Mouse (Mus musculus) cortical plate, adult 2 months (tissue): ENCODE measurements at regions not wholly inside any gene's neighbourhood (a gene's known extent, or its start where the extent isn't known, plus 50 kb on each side); places are given as distances from the start of the nearest gene placed in this dataset.

Experiments
- H3K27ac ChIP-seq: fragments of 200-500 bp; 2 replicates; pipeline ENCODE4 v1.5.1; 2012; ENCODE audit warnings: low read length, control low read depth, inconsistent platforms; ENCODE audit not compliant: insufficient read depth
- H3K4me1 ChIP-seq: fragments of 200-500 bp; 2 replicates; pipeline ENCODE4 v1.6.1; 2011; ENCODE audit warnings: low read length; ENCODE audit not compliant: control insufficient read depth, insufficient read depth
- H3K4me3 ChIP-seq: fragments of 200-500 bp; 2 replicates; pipeline ENCODE4 v1.5.1; 2011; ENCODE audit warnings: mild to moderate bottlenecking, low read length, control low read depth; ENCODE audit not compliant: insufficient read depth
- CTCF ChIP-seq: fragments of 200-500 bp; IDR thresholded peaks from 2 replicates; pipeline ENCODE4 v1.5.1; 2011; ENCODE audit warnings: mild to moderate bottlenecking, control low read depth, low read length; ENCODE audit not compliant: insufficient read depth; ENCODE audit errors: extremely low read depth
- POLR2A ChIP-seq: fragments of 200-500 bp; IDR thresholded peaks from 2 replicates; pipeline ENCODE4 v1.6.1; 2011; ENCODE audit warnings: mild to moderate bottlenecking, low read length, control low read depth; ENCODE audit not compliant: insufficient read depth; ENCODE audit errors: extremely low read depth

DNA sequence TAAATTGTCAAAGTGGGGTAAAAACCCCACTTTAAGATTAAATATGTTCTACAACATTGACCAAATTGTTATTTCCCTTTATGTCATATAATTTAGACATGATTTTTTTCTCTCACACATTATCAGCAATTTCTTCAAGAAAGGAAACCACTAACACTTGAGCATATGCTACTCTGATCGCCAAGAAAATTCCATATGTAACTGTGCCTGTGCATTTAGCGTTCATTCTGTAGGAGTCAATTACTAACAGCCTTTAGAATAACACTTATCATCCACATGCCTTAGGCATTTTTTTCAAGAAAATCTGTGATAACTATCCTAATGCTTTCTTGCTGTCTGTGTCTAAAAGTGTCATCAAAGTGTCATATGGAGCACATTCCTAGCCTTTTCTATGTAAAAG is 534.3 kb upstream of the Gm21961 start:
- H3K4me3 ChIP-seq: no peak overlapping the region
- H3K4me1 ChIP-seq: no peaks in the 10 kb centered on the region
- no peak for TF ChIP-seq CTCF
- TF ChIP-seq POLR2A: no peak
- no peak overlapping the region for H3K27ac ChIP-seq

- no peaks in the 10 kb centered on the region; the same call in 1 of the 2 replicates for H3K4me1 ChIP-seq
- TF ChIP-seq POLR2A (no peak), CTCF (no peak)
- H3K27ac ChIP-seq: no peak overlapping the region
- no peak overlapping the region for H3K4me3 ChIP-seq
These were observed 520.9 kb upstream of the Gm21961 start for GRCm38 (mm10) chr15:65535606-65536005.

DNA sequence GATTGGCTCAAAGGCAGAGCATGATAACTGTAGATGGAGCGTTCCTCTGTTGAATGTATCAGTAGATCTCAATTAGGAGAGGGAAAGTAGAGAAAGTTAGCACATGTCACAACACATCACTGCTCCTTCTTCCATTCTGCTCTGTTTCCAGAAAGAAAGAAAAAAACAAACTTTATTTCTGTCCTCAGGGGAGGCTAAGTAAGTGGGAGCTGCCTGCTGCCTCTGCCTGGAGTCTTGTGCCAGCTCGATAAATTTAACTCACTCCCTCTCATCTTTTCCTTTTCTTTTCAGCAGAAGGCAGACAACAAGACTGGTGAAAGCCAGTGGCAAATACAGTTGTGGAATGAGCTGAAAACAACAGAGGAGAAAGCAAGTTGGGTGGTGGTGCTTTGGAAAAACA is 517.5 kb upstream of the Gm21961 start:
- H3K4me1 ChIP-seq: no peaks in the 10 kb centered on the region; the same call in 1 of the 2 replicates

DNA sequence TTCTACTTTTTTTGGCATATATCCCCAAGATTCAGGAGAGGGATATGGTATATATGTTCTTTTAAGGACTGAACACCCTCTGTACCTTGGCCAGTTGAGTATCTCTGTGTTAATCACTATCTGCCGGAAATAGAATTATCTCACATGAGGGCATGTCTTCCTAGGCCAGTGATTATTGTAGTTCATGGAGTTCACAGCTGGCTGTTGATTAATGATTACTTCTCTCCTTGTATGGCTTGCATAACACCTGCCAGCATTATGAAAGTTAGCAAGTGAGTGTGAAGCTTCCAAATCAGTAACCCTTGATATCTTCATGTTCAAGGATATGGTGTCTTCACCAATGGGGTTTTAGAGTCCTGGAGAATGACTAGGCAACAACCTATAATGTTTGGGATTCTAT is 488.0 kb upstream of the Gm21961 start:
- no peak overlapping the region for H3K4me3 ChIP-seq
- H3K27ac ChIP-seq: no peak overlapping the region
- TF ChIP-seq POLR2A: no peak
- TF ChIP-seq CTCF: no peak
- H3K4me1 ChIP-seq: no peaks in the 10 kb centered on the region

More for the DNA sequence above, 517.5 kb upstream of the Gm21961 start:
- TF ChIP-seq CTCF (no peak), POLR2A (no peak)
- Histone ChIP-seq H3K4me3 (no peak overlapping the region), H3K27ac (no peak overlapping the region)

DNA sequence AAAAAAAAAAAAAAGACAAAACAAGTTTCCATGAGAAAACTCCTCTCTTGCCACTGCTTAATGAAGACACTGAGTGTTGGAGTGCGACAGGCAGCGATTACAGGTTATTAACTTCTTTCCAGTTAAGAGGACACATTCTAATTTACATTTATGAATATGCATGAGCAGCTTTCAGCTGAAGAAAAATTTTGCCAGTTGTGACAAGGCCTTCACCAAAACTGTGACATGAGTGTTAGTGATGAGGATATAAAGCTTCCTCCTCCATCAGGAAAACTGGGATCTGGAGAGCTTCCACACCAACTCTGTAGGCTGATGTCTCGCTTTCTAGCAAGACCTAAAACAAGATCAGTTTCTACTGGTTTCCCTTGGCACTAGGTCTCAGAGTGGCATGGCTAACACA is 464.2 kb upstream of the Gm21961 start:
- Histone ChIP-seq H3K4me3 (no peak overlapping the region), H3K4me1 (no peaks in the 10 kb centered on the region), H3K27ac (no peak overlapping the region)
- no peak for TF ChIP-seq CTCF
- TF ChIP-seq POLR2A: no peak

- Histone ChIP-seq H3K4me1 (no peaks in the 10 kb centered on the region), H3K27ac (no peak overlapping the region), H3K4me3 (no peak overlapping the region)
- TF ChIP-seq POLR2A (no peak), CTCF (no peak)
These were observed 440.6 kb upstream of the Gm21961 start for GRCm38 (mm10) chr15:65455203-65455816.

GRCm38 (mm10) chr15:65452258-65453028 is 437.7 kb upstream of the Gm21961 start:
- TF ChIP-seq CTCF (no peak), POLR2A (no peak)
- no peak overlapping the region for H3K4me3 ChIP-seq
- H3K27ac ChIP-seq: no peak overlapping the region
- no peaks in the 10 kb centered on the region for H3K4me1 ChIP-seq

DNA sequence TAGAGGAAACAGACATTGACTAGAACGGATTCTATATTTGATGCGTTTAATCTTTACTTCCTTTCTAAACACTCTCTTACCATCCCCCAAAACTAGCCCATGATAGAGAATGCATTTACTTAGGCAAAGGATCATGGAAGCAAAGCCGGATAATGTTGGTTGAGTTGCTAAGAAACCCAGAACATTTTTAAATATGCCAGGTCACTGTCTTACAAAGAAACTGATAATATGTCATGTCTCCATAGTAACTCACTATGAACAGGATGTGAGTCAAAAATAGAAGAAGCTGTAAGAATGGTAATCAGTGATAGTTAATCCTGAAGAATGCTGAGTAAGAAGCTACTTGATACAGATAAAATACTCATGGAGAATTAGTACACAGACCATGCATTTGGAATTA is 405.0 kb upstream of the Gm21961 start:
- H3K4me3 ChIP-seq: no peak overlapping the region
- no peak overlapping the region for H3K27ac ChIP-seq
- TF ChIP-seq POLR2A (no peak), CTCF (no peak)
- H3K4me1 ChIP-seq: no peaks in the 10 kb centered on the region
